Mouse (Mus musculus): ENCODE data around the gene Ypel2. TPM values are rescaled to one million over a fixed set of nuclear protein-coding genes. Genes with fewer than 3 reads are reported as not detected.

The Ypel2 gene
- polyA plus RNA-seq, 1 experiment from 2014 or later: 4.3 TPM

DNA sequence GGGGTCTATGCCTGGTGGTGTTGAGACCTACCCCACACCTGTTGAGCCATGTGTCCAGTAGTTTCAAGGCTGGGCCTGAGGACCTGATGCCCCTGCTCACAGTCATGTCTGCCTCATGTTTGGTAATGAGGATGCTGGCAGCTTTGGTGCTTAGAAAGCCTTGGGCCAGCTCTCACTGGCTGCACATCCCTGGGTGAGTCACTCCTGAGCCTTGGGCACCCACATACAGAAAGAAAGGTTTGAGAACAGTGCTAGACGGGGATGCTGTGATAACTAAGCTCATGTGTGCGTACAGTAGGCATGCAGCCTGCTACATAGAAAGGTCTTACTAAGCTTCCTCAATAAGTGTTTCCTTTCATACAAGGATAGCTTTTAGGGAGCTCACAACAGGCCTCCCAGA lies 40.8 kb downstream of the Ypel2 start:
- H3K4me1 ChIP-seq (replicated peaks): peaks cover 33% of the 10 kb centered on the region
- peak overlapping the region; percentile 45; the same call in 1 of the 2 replicates for H3K27ac ChIP-seq
- WGBS: 89% methylated on average over 2 of the region's 2 CpGs
- no peaks in the 10 kb centered on the region for H3K36me3 ChIP-seq
- H3K27me3 ChIP-seq (ENCODE audit: insufficient read depth, poor library complexity, severe bottlenecking): no peaks in the 10 kb centered on the region
- no peaks in the 10 kb centered on the region for H3K9me3 ChIP-seq
- no peak overlapping the region for H3K4me3 ChIP-seq
- DNase-seq (ENCODE audit: low spot score): no peak

DNA sequence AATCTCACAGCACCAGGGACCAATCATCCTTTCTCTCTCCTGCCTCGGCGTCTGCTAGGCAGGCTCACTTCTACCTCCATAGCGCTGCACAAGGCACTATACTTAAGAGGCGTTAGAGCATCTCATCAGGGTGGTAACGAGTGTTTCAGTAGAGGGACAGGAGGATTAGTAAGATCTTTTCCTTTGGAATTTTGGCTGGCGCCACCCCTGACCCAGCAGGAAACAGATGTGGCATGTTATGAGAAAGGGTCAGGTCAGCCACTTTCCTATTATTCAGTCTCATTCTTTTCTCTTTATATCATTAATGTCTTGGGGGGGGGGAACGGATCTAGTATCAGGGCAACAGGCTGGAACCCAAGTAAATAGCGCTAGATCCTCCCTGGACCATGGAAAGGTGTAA lies 41.8 kb downstream of the Ypel2 start:
- Histone ChIP-seq H3K9me3 (no peaks in the 10 kb centered on the region), H3K36me3 (no peaks in the 10 kb centered on the region), H3K4me3 (no peak overlapping the region), H3K4me1 (replicated peaks) (peaks cover 34% of the 10 kb centered on the region), H3K27me3 (ENCODE audit: insufficient read depth, poor library complexity, severe bottlenecking) (no peaks in the 10 kb centered on the region), H3K27ac (no peak overlapping the region)
- 65% methylated on average over 8 of the region's 8 CpGs for WGBS
- no peak for DNase-seq (ENCODE audit: low spot score)

DNA sequence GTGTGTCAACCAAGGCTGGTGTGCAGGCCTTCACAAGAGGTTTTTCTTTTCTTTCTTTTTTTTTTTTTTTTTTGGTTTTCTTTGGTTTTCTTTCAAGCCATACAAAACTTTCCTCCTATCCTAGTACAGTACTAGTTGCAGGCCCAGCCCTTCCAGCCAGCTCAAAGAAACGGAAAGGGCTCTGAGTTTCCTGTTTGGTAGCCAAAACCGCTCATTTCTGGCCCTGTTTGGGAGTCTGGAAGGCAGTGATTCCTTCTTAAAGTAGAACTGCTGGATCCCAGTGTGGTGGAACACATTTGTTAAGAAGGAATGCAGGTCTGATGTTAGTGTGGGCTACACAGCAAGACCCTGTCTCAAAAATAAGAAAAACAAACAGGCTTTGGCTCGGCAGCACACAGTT lies 43.0 kb downstream of the Ypel2 start:
- Histone ChIP-seq H3K4me3 (no peak overlapping the region), H3K9me3 (no peaks in the 10 kb centered on the region), H3K27ac (peak overlapping the region; percentile 62), H3K36me3 (no peaks in the 10 kb centered on the region), H3K27me3 (ENCODE audit: insufficient read depth, poor library complexity, severe bottlenecking) (no peaks in the 10 kb centered on the region), H3K4me1 (replicated peaks) (peaks cover 34% of the 10 kb centered on the region)
- 73% methylated on average over 3 of the region's 3 CpGs for WGBS
- no peak for DNase-seq (ENCODE audit: low spot score)

DNA sequence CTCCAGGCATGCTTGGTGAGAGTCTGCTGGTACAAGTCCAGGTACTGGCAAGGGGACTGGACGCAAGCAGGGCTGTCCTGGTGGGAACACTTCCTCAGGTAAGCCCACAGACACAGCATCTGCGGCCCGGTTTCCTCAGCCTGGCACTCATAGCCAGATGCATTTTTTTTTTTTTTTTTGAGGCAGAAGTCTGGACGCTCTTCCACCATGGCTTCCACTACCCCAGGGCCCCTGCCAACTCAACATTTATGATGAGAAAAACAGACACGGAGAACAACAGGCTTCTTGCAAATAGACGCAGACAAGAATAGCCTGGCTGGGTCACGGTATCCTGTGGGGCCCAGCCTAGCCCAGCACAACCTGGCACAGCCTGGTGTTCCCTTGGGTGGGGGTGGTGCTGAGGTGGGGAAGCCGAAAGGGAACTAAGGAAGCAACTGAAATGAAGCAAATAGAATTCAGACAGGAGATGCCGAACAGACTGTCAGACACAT lies 43.5 kb downstream of the Ypel2 start:
- H3K36me3 ChIP-seq: no peaks in the 10 kb centered on the region
- no peaks in the 10 kb centered on the region for H3K9me3 ChIP-seq
- peaks cover 34% of the 10 kb centered on the region for H3K4me1 ChIP-seq (replicated peaks)
- no peak overlapping the region for H3K4me3 ChIP-seq
- no peaks in the 10 kb centered on the region for H3K27me3 ChIP-seq (ENCODE audit: insufficient read depth, poor library complexity, severe bottlenecking)
- no peak for DNase-seq (ENCODE audit: low spot score)
- peak overlapping the region; percentile 36; the same call in 1 of the 2 replicates for H3K27ac ChIP-seq
- WGBS: 86% methylated on average over 9 of the region's 9 CpGs

DNA sequence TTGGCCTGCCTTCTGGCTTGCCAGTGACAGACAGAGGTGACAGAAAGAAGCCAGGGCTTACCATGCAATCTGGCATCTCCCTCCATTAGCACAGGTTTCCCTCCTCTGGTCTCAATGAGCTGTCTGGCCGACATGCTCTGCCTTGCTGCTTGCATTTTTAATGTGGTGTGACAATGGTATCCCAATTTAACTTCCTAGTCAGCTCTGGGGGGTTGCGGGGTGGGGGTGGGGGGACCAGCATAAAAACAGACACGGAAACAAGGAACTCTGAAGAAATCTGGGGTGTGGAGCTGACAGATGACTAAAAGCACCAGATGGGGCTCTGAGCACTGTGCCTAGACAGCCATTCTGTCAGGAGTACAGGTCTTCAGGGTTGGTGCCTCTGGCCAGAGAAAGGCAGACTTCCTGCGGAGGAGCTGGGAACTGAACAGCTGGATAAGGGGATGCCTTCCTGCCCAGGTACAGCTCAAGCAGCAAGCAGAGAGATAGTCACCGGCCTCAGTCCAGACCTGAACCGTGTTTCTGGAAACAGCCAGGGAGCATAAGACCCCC lies 46.8 kb downstream of the Ypel2 start:
- Histone ChIP-seq H3K36me3 (peaks cover 19% of the 10 kb centered on the region), H3K4me1 (replicated peaks) (peaks cover 20% of the 10 kb centered on the region), H3K9me3 (no peaks in the 10 kb centered on the region), H3K27ac (peak overlapping the region; percentile 81), H3K4me3 (no peak overlapping the region), H3K27me3 (ENCODE audit: insufficient read depth, poor library complexity, severe bottlenecking) (no peaks in the 10 kb centered on the region)
- peak; percentile 18 for DNase-seq (ENCODE audit: low spot score)
- 40% methylated on average over 6 of the region's 6 CpGs for WGBS

DNA sequence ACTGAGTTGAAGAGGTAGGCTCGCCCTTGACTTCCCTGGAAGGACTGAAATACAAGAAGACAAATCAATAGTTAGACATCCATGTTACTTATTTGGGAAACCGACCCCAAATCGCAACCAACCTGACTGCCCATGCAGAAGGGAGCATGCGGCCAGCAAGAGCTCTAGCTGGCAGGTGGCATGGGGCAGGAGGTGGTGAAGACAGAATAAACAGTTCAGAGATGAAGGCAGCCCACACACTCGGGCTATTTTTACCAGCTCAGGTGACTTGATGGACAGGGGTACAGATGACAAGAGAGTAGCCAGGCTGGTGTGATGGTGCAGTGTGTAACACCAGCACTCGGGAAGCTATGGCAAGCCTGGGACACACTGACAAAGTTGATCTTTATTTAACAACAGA lies 47.6 kb downstream of the Ypel2 start:
- peaks cover 17% of the 10 kb centered on the region for H3K4me1 ChIP-seq (replicated peaks)
- H3K4me3 ChIP-seq: no peak overlapping the region
- DNase-seq (ENCODE audit: low spot score): no peak
- H3K9me3 ChIP-seq: no peaks in the 10 kb centered on the region
- no peaks in the 10 kb centered on the region for H3K27me3 ChIP-seq (ENCODE audit: insufficient read depth, poor library complexity, severe bottlenecking)
- peaks cover 20% of the 10 kb centered on the region for H3K36me3 ChIP-seq
- WGBS: 89% methylated on average over 6 of the region's 6 CpGs
- H3K27ac ChIP-seq: peak overlapping the region; percentile 81; the same call in 1 of the 2 replicates

DNA sequence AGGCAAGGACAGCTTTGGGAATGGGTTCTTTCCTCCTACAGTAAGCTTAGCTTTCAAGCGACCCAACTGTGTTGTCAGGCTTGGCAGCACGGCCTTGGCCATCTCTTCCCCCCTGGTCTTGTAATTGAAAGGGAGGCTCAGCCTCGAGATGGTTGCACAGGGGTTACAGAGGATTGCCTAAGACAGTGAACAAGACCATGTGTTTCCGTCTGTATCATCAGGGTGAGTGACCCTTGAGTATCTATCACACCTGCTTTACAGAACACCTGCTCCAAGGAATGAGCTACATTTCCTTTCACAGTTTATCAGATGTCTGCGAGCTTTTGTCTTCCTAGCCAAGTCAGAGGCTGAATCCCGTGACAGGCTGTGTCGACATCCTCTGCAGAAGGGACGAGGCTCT lies 48.4 kb downstream of the Ypel2 start:
- Histone ChIP-seq H3K4me1 (replicated peaks) (peaks cover 17% of the 10 kb centered on the region), H3K27me3 (ENCODE audit: insufficient read depth, poor library complexity, severe bottlenecking) (no peaks in the 10 kb centered on the region)
- WGBS: 85% methylated on average over 8 of the region's 8 CpGs

DNA sequence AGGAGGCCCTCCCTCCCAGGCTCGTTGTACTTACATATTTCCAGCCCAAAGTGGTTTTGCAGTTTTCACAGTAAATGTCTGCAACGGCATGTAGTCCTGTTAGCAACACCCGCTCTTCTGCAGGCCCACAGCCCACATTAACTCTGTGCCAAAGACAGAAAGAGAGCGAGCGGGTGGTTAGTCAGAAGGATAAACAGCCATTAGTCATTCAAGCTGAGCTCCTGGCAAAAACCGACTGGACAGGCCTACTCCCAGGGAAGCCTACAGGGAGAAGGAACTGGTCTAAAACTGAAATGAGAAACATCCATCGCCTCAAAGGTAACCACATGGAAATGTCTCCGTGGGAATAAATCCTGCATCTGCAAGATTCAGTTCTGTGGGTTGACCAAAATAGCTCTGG lies 49.0 kb downstream of the Ypel2 start:
- H3K27me3 ChIP-seq (ENCODE audit: insufficient read depth, poor library complexity, severe bottlenecking): no peaks in the 10 kb centered on the region
- no peak overlapping the region for H3K4me3 ChIP-seq
- peaks cover 29% of the 10 kb centered on the region for H3K36me3 ChIP-seq
- WGBS: 86% methylated on average over 8 of the region's 8 CpGs
- no peak for DNase-seq (ENCODE audit: low spot score)
- no peaks in the 10 kb centered on the region for H3K9me3 ChIP-seq
- H3K4me1 ChIP-seq (replicated peaks): peaks cover 17% of the 10 kb centered on the region
- no peak overlapping the region for H3K27ac ChIP-seq

More for the DNA sequence above, 48.4 kb downstream of the Ypel2 start:
- no peak for DNase-seq (ENCODE audit: low spot score)
- H3K4me3 ChIP-seq: no peak overlapping the region
- no peaks in the 10 kb centered on the region for H3K9me3 ChIP-seq
- H3K27ac ChIP-seq: no peak overlapping the region
- H3K36me3 ChIP-seq: peaks cover 27% of the 10 kb centered on the region

DNA sequence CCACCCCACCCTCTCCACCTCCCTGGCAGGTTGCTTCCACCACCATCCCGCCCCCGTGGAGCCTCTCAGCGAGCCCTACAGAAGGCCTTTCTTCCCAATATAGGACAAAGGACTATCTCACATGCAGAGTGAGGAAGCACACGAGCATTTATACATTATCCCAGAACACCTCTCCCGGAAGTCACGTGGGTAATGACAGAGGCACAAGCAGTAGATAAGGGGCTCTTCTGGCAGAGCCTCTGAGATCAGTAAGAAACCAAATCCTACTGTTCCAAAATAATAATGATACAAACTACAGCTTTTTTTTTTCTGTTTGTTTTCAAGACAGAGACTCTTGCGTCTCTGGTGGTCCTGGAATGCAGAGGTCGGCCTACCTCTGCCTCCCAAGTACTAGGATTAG lies 51.6 kb downstream of the Ypel2 start:
- H3K9me3 ChIP-seq: no peaks in the 10 kb centered on the region
- no peak for DNase-seq (ENCODE audit: low spot score)
- no peaks in the 10 kb centered on the region for H3K27me3 ChIP-seq (ENCODE audit: insufficient read depth, poor library complexity, severe bottlenecking)
- no peak overlapping the region for H3K27ac ChIP-seq
- WGBS: 89% methylated on average over 8 of the region's 8 CpGs
- peaks cover 16% of the 10 kb centered on the region for H3K4me1 ChIP-seq (replicated peaks)
- no peak overlapping the region for H3K4me3 ChIP-seq
- H3K36me3 ChIP-seq: peaks cover 29% of the 10 kb centered on the region

DNA sequence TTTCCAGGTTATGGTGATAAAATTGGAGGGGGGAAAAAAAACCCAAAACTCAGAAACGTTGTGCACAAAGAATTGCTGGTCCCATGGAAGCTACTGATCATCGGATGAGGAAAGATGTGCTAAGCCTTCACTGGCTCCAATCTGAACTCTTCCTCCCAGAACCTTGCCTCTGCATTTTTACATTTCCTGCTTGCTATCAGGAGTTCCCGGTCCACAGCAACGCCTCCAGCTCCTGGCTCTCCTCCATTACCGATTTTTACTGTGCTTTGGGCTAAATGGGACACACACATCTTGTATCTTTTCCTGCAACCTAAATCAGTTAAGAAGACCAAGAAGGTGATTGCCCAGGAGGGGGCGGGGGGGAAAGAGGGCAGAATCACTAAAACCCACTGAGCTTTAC lies 54.0 kb downstream of the Ypel2 start:
- Histone ChIP-seq H3K36me3 (peaks cover 27% of the 10 kb centered on the region), H3K27me3 (ENCODE audit: insufficient read depth, poor library complexity, severe bottlenecking) (no peaks in the 10 kb centered on the region), H3K27ac (no peak overlapping the region), H3K4me3 (no peak overlapping the region), H3K9me3 (no peaks in the 10 kb centered on the region), H3K4me1 (replicated peaks) (peaks cover 4% of the 10 kb centered on the region; the same call in 1 of the 2 replicates)
- WGBS: 88% methylated on average over 6 of the region's 6 CpGs
- DNase-seq (ENCODE audit: low spot score): no peak

DNA sequence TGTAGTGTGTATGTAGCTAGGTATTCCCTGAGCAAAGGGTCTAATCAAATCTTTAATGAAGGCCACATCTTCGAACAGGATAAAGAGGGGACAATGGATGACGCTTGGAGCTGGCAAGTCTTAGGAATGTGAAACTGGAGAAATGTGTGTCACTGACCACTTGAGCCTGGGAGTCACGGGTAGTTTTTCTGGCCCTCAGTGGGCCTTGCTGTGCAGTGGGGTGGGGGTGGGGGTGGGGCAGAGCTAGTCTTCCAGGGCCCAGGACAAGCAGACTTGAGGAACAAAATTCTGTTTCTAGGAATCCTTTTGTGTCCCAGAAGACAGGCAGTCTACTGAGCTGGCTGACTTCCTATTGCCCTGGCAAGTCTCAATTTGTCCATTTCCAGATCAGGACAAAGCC lies 55.0 kb downstream of the Ypel2 start:
- DNase-seq (ENCODE audit: low spot score): no peak
- 77% methylated on average over 3 of the region's 3 CpGs for WGBS
- H3K9me3 ChIP-seq: no peaks in the 10 kb centered on the region

DNA sequence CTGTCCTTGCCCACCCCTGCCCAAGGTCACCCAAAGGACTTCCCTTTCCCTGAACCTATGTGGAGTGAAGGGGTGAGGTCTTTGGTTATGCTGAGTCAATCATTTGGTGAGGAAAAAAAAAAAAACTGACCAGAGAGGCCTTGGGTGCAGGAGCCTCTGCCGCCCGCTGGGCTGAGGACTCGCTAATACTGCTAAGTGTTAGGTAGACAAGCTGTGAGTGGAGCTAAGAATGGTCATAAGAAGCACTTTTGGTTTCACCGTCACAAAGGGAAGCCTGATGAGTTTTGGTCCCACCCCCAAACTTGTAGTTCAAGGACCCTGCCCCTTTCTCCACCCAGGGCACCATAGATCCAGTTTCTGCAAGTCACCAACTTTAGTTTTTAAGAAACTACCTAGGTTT lies 55.4 kb downstream of the Ypel2 start:
- Histone ChIP-seq H3K27me3 (ENCODE audit: insufficient read depth, poor library complexity, severe bottlenecking) (no peaks in the 10 kb centered on the region), H3K4me3 (no peak overlapping the region)

More for the DNA sequence above, 55.0 kb downstream of the Ypel2 start:
- no peak overlapping the region for H3K27ac ChIP-seq
- peaks cover 20% of the 10 kb centered on the region; the same call in 1 of the 2 replicates for H3K36me3 ChIP-seq
- peaks cover 4% of the 10 kb centered on the region; the same call in 1 of the 2 replicates for H3K4me1 ChIP-seq (replicated peaks)
- no peak overlapping the region for H3K4me3 ChIP-seq
- no peaks in the 10 kb centered on the region for H3K27me3 ChIP-seq (ENCODE audit: insufficient read depth, poor library complexity, severe bottlenecking)

DNA sequence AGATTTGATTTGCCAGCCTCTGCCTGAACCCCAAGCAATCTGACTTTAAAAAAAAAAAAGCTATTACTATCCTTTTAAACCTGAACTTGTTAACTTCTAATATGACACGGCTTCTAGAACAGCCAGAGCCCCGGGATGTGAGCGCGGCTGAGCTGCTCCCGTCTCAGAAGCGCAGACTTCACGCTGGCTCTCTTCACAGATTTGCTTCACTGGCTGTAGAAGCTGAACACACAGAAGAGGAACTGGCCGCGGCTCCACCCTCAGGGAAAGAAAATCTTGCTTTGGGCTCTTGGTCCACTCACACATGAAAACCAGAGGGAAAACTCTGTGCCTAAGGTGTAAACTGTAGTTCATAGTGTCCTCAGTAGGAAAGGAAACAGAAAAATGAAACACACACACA lies 56.6 kb downstream of the Ypel2 start:
- Histone ChIP-seq H3K9me3 (no peaks in the 10 kb centered on the region), H3K27ac (no peak overlapping the region), H3K4me3 (no peak overlapping the region), H3K27me3 (ENCODE audit: insufficient read depth, poor library complexity, severe bottlenecking) (no peaks in the 10 kb centered on the region), H3K4me1 (replicated peaks) (peaks cover 4% of the 10 kb centered on the region; the same call in 1 of the 2 replicates), H3K36me3 (peaks cover 10% of the 10 kb centered on the region; the same call in 1 of the 2 replicates)
- WGBS: 62% methylated on average over 9 of the region's 9 CpGs
- DNase-seq (ENCODE audit: low spot score): no peak

More for the DNA sequence above, 55.4 kb downstream of the Ypel2 start:
- no peak for DNase-seq (ENCODE audit: low spot score)
- Histone ChIP-seq H3K9me3 (no peaks in the 10 kb centered on the region), H3K36me3 (peaks cover 18% of the 10 kb centered on the region; the same call in 1 of the 2 replicates), H3K4me1 (replicated peaks) (peaks cover 4% of the 10 kb centered on the region; the same call in 1 of the 2 replicates), H3K27ac (no peak overlapping the region)
- WGBS: 93% methylated on average over 4 of the region's 4 CpGs

Measured in hindbrain, embryonic 10.5 days (tissue).